Comparison of ENCODE assay signal across 19 mouse cellular contexts in genomic region chr2:86050777-86051176, GRCm38 (mm10). TPM values are rescaled to one million over a fixed set of nuclear protein-coding genes. Genes with fewer than 3 reads are reported as not detected.
"Had no signal": no experiment of that assay in that cellular context is flagged by ENCODE, and none has a peak within 500 bp of the region (broad histone marks: within the 10 kb centered on the region; RNA-seq: fewer than 3 reads in every experiment).

No protein-coding gene starts in this region.

RNA-seq across cellular contexts. Expression of gene Olfr1034, which starts 5.1 kb away (rescaled TPM):
- total RNA-seq: megakaryocyte progenitor cell, adult 5-6 weeks; midbrain, postnatal 0 days; monocyte, adult 5-6 weeks had no signal
- polyA plus RNA-seq: lung, embryonic 15.5 days; macrophage; midbrain, embryonic 13.5 days; midbrain, embryonic 15.5 days; midbrain, postnatal 0 days; neural tube, embryonic 14.5 days; testis, adult 2 months had no signal

RNA-seq across cellular contexts. Expression of gene Olfr1036, which starts 23.0 kb away (rescaled TPM):
- total RNA-seq: megakaryocyte progenitor cell, adult 5-6 weeks; midbrain, postnatal 0 days; monocyte, adult 5-6 weeks; neutrophil, adult 5-6 weeks had no signal
- polyA plus RNA-seq: liver, embryonic 15.5 days; liver, postnatal 0 days; lung, adult 2 months; lung, embryonic 15.5 days; lung, postnatal 0 days; macrophage; midbrain, embryonic 13.5 days; midbrain, embryonic 15.5 days; midbrain, postnatal 0 days; neural tube, embryonic 14.5 days; spleen, adult 2 months; stomach, embryonic 15.5 days; stomach, postnatal 0 days; testis, adult 2 months; thymus, adult 2 months; urinary bladder, adult 2 months had no signal

RNA-seq across cellular contexts. Expression of gene Olfr1033, which starts 30.3 kb away (rescaled TPM):
- total RNA-seq: neutrophil, adult 5-6 weeks had no signal
- polyA plus RNA-seq: macrophage; midbrain, embryonic 13.5 days; midbrain, embryonic 15.5 days; midbrain, postnatal 0 days; neural tube, embryonic 14.5 days had no signal

RNA-seq across cellular contexts. Expression of gene Olfr1037, which starts 36.4 kb away (rescaled TPM):
- total RNA-seq: megakaryocyte progenitor cell, adult 5-6 weeks; midbrain, postnatal 0 days; monocyte, adult 5-6 weeks; neutrophil, adult 5-6 weeks had no signal
- polyA plus RNA-seq: liver, embryonic 15.5 days; liver, postnatal 0 days; lung, adult 2 months; lung, embryonic 15.5 days; lung, postnatal 0 days; macrophage; midbrain, embryonic 13.5 days; midbrain, embryonic 15.5 days; midbrain, postnatal 0 days; neural tube, embryonic 14.5 days; spleen, adult 2 months; stomach, embryonic 15.5 days; stomach, postnatal 0 days; testis, adult 2 months; thymus, adult 2 months; urinary bladder, adult 2 months had no signal

RNA-seq across cellular contexts. Expression of gene Olfr1032, which starts 45.4 kb away (rescaled TPM):
- total RNA-seq: megakaryocyte progenitor cell, adult 5-6 weeks; midbrain, postnatal 0 days; monocyte, adult 5-6 weeks; neutrophil, adult 5-6 weeks had no signal
- polyA plus RNA-seq: liver, embryonic 15.5 days; liver, postnatal 0 days; lung, adult 2 months; lung, embryonic 15.5 days; lung, postnatal 0 days; macrophage; midbrain, embryonic 13.5 days; midbrain, embryonic 15.5 days; midbrain, postnatal 0 days; neural tube, embryonic 14.5 days; spleen, adult 2 months; stomach, embryonic 15.5 days; stomach, postnatal 0 days; testis, adult 2 months; thymus, adult 2 months; urinary bladder, adult 2 months had no signal
